Mouse (Mus musculus) embryonic fibroblast, embryonic 13.5 days (primary cell): ENCODE measurements at regions not wholly inside any gene's neighbourhood (a gene's known extent, or its start where the extent isn't known, plus 50 kb on each side); places are given as distances from the start of the nearest gene placed in this dataset.

Source experiments
- H3K27ac ChIP-seq: 2 replicates; pipeline ENCODE4 v1.5.1; 2012; ENCODE audit warnings: low read length, control low read depth, inconsistent platforms; ENCODE audit not compliant: insufficient read depth
- H3K4me1 ChIP-seq: 2 replicates; pipeline ENCODE4 v1.6.1; 2011; ENCODE audit warnings: low read length; ENCODE audit not compliant: control insufficient read depth, insufficient read depth
- H3K4me3 ChIP-seq: 2 replicates; pipeline ENCODE4 v1.5.1; 2011; ENCODE audit warnings: mild to moderate bottlenecking, control low read depth, low read length; ENCODE audit not compliant: insufficient read depth
- CTCF ChIP-seq: IDR thresholded peaks from 2 replicates; pipeline ENCODE4 v1.5.1; 2011; ENCODE audit warnings: mild to moderate bottlenecking, control low read depth, low read length, moderate library complexity, borderline replicate concordance; ENCODE audit not compliant: insufficient read depth
- POLR2A ChIP-seq: IDR thresholded peaks from 2 replicates; pipeline ENCODE4 v1.6.1; 2011; ENCODE audit warnings: low read depth, mild to moderate bottlenecking, control low read depth, low read length, moderate library complexity

- Histone ChIP-seq H3K4me3 (no peak overlapping the region), H3K4me1 (no peaks in the 10 kb centered on the region), H3K27ac (peak overlapping the region; percentile 78)
- no peak for TF ChIP-seq POLR2A
Observed at GRCm38 (mm10) chr2:114822657-114823056, 167.9 kb upstream of the Dph6 start.

GRCm38 (mm10) chr2:114828192-114828591 lies 173.4 kb upstream of the Dph6 start:
- Histone ChIP-seq H3K27ac (no peak overlapping the region), H3K4me3 (no peak overlapping the region), H3K4me1 (no peaks in the 10 kb centered on the region)
- TF ChIP-seq CTCF (no peak), POLR2A (no peak)

GRCm38 (mm10) chr2:114835694-114836093 lies 180.9 kb upstream of the Dph6 start:
- no peak for TF ChIP-seq CTCF
- no peak for TF ChIP-seq POLR2A
- Histone ChIP-seq H3K27ac (no peak overlapping the region), H3K4me1 (no peaks in the 10 kb centered on the region)

GRCm38 (mm10) chr2:114843696-114844388 lies 189.1 kb upstream of the Dph6 start:
- Histone ChIP-seq H3K4me3 (no peak overlapping the region), H3K4me1 (no peaks in the 10 kb centered on the region), H3K27ac (no peak overlapping the region)
- TF ChIP-seq POLR2A (no peak), CTCF (no peak)

More at GRCm38 (mm10) chr2:114835694-114836093, 180.9 kb upstream of the Dph6 start:
- H3K4me3 ChIP-seq, result no peak overlapping the region

GRCm38 (mm10) chr2:114844389-114844771 lies 189.6 kb upstream of the Dph6 start:
- Histone ChIP-seq H3K4me1 (peaks cover 4% of the 10 kb centered on the region), H3K4me3 (no peak overlapping the region), H3K27ac (no peak overlapping the region)
- TF ChIP-seq POLR2A, result no peak
- no peak for TF ChIP-seq CTCF

- no peak overlapping the region; the same call in 1 of the 2 replicates for H3K27ac ChIP-seq
- no peak for TF ChIP-seq POLR2A
- no peak for TF ChIP-seq CTCF
- H3K4me3 ChIP-seq, result no peak overlapping the region
- H3K4me1 ChIP-seq, result peaks cover 4% of the 10 kb centered on the region
Observed at GRCm38 (mm10) chr2:114848439-114848838, 193.7 kb upstream of the Dph6 start.

GRCm38 (mm10) chr2:114848914-114849313 lies 194.2 kb upstream of the Dph6 start:
- no peak for TF ChIP-seq CTCF
- no peak for TF ChIP-seq POLR2A
- H3K27ac ChIP-seq, result peak overlapping the region; percentile 67
- peaks cover 4% of the 10 kb centered on the region for H3K4me1 ChIP-seq
- no peak overlapping the region for H3K4me3 ChIP-seq

- Histone ChIP-seq H3K4me1 (peaks cover 4% of the 10 kb centered on the region), H3K4me3 (no peak overlapping the region), H3K27ac (no peak overlapping the region)
- TF ChIP-seq CTCF, result peak; percentile 57; the same call in 1 of the 2 replicates
- no peak for TF ChIP-seq POLR2A
Observed at GRCm38 (mm10) chr2:114853715-114854530, 199.2 kb upstream of the Dph6 start.

GRCm38 (mm10) chr2:114872272-114872671 lies 217.5 kb upstream of the Dph6 start:
- Histone ChIP-seq H3K27ac (no peak overlapping the region), H3K4me3 (no peak overlapping the region), H3K4me1 (no peaks in the 10 kb centered on the region)
- TF ChIP-seq CTCF (no peak), POLR2A (no peak)

GRCm38 (mm10) chr2:114873090-114873489 lies 218.3 kb upstream of the Dph6 start:
- H3K4me1 ChIP-seq, result no peaks in the 10 kb centered on the region
- no peak overlapping the region for H3K27ac ChIP-seq
- no peak overlapping the region for H3K4me3 ChIP-seq
- TF ChIP-seq CTCF (no peak), POLR2A (no peak)
